ENCODE assay signal across 9 mouse cellular contexts in genomic region chr11:99143123-99144082, GRCm38 (mm10). TPM values are rescaled to one million over a fixed set of nuclear protein-coding genes. Genes with fewer than 3 reads are reported as not detected.
A peak's percentile ranks its signal among the peaks of the same experiment; 100 is the strongest.
DNase-seq lines count a peak whose midpoint lies in the region; ATAC-seq and TF ChIP-seq lines count a peak whose summit lies in the region.
"Had no signal": no experiment of that assay in that cellular context is flagged by ENCODE, and none has a peak within 500 bp of the region (broad histone marks: within the 10 kb centered on the region; RNA-seq: fewer than 3 reads in every experiment).

No protein-coding gene starts in this region.

- H3K9me3 ChIP-seq in lung, embryonic 15.5 days, result no peaks in the 10 kb centered on the region
- H3K9me3 ChIP-seq in embryonic facial prominence, embryonic 11.5 days (replicated peaks; ENCODE audit: control insufficient read depth, low read length), result no peaks in the 10 kb centered on the region

- H3K9ac ChIP-seq in lung, embryonic 15.5 days, result no peak overlapping the region
- no peak overlapping the region for H3K9ac ChIP-seq in embryonic facial prominence, embryonic 11.5 days (replicated peaks; ENCODE audit: low read length)

- peaks cover 61% of the 10 kb centered on the region for H3K4me1 ChIP-seq in lung, embryonic 15.5 days
- H3K4me1 ChIP-seq in embryonic facial prominence, embryonic 11.5 days (ENCODE audit: control insufficient read depth, insufficient read depth, low read length), result peaks cover 10% of the 10 kb centered on the region
- peaks cover 71% of the 10 kb centered on the region for H3K4me1 ChIP-seq in thymus, adult 2 months (replicated peaks; ENCODE audit: control insufficient read depth, insufficient read depth, low read length)

- H3K36me3 ChIP-seq in lung, embryonic 15.5 days, result no peaks in the 10 kb centered on the region
- no peaks in the 10 kb centered on the region for H3K36me3 ChIP-seq in embryonic facial prominence, embryonic 11.5 days (replicated peaks; ENCODE audit: control insufficient read depth, insufficient read depth, low read depth, low read length)
- H3K36me3 ChIP-seq in thymus, adult 2 months (ENCODE audit: control insufficient read depth, insufficient read depth, low read length), result 0 out of 2 replicates have a peak, but pooled peaks cover 4% of the 10 kb centered on the region

- peak overlapping the region; percentile 37; the same call in 1 of the 2 replicates for H3K27ac ChIP-seq in lung, embryonic 15.5 days
- peak overlapping the region; percentile 5; the same call in 1 of the 2 replicates for H3K27ac ChIP-seq in embryonic facial prominence, embryonic 11.5 days (replicated peaks; ENCODE audit: low read depth, low read length)
- H3K27ac ChIP-seq in thymus, adult 2 months (ENCODE audit: control insufficient read depth, insufficient read depth, low read length), result peak overlapping the region; percentile 65

- WGBS in lung, embryonic 15.5 days, result 59% methylated on average over 16 of the region's 16 CpGs
- 47% methylated on average over 16 of the region's 16 CpGs for WGBS in embryonic facial prominence, embryonic 11.5 days
- WGBS in thymus, adult 2 months, result 32% methylated on average over 16 of the region's 16 CpGs

- ATAC-seq in lung, embryonic 15.5 days (ENCODE audit: borderline replicate concordance, extremely low read depth, low FRiP score, low TSS enrichment), result no peak
- no peak for ATAC-seq in embryonic facial prominence, embryonic 11.5 days (replicated peaks; ENCODE audit: insufficient number of reproducible peaks, low FRiP score, low TSS enrichment, low read depth)
- ATAC-seq: midbrain, embryonic 16.5 days had no signal

- TF ChIP-seq POLR2A in thymus, adult 2 months (IDR thresholded peaks at IDR 0.05; ENCODE audit: control insufficient read depth, extremely low read depth, insufficient read depth, low read length, poor library complexity), result no peak

- TF ChIP-seq CTCF in thymus, adult 2 months (IDR thresholded peaks at IDR 0.05; ENCODE audit: borderline replicate concordance, control insufficient read depth, extremely low read depth, insufficient read depth, low read length, poor library complexity), result no peak

- no peaks in the 10 kb centered on the region for H3K27me3 ChIP-seq in lung, embryonic 15.5 days
- H3K27me3 ChIP-seq in embryonic facial prominence, embryonic 11.5 days (ENCODE audit: control insufficient read depth, insufficient read depth, low read length), result no peaks in the 10 kb centered on the region
- no peaks in the 10 kb centered on the region for H3K27me3 ChIP-seq in thymus, adult 2 months (ENCODE audit: control insufficient read depth, insufficient read depth, low read length)

- peak; percentile 84 for DNase-seq in heart, adult 11 months
- no peak for DNase-seq in heart, adult 9 months (ENCODE audit: low spot score in 2 of 2)
- DNase-seq in lung, postnatal 10 days, result no peak
- DNase-seq in embryonic facial prominence, embryonic 11.5 days (ENCODE audit: low spot score), result peak; percentile 67
- DNase-seq in thymus, adult 2 months, result peak; percentile 54
- DNase-seq in adrenal gland, postnatal 4 days (ENCODE audit: low spot score in 2 of 2), result no peak
- DNase-seq in ovary, postnatal 10 days (ENCODE audit: low spot score), result no peak

- no peak overlapping the region for H3K4me3 ChIP-seq in lung, embryonic 15.5 days
- H3K4me3 ChIP-seq in embryonic facial prominence, embryonic 11.5 days (ENCODE audit: low read depth, low read length), result no peak overlapping the region
- no peak overlapping the region for H3K4me3 ChIP-seq in thymus, adult 2 months (ENCODE audit: control insufficient read depth, insufficient read depth, low read length)

- no peak overlapping the region for H3K4me2 ChIP-seq in lung, embryonic 15.5 days
- no peak overlapping the region for H3K4me2 ChIP-seq in embryonic facial prominence, embryonic 11.5 days (ENCODE audit: low read depth, low read length)

RNA-seq across cellular contexts. Expression of gene Ccr7, which starts 11.5 kb away (rescaled TPM):
- 0.13 and 0.29 TPM in 2 replicates for polyA plus RNA-seq in lung, embryonic 15.5 days (2015; fragmentation: Nextera tagmentation; extraction: Ambion mirVana)
- 0.31 and 0.60 TPM in 2 replicates for polyA plus RNA-seq in embryonic facial prominence, embryonic 11.5 days (2014; fragmentation: Nextera tagmentation; extraction: Ambion mirVana)
- polyA plus RNA-seq in thymus, adult 2 months (2012; rRNA removed), result 202 and 240 TPM in 2 replicates
- total RNA-seq in adrenal gland, postnatal 4 days (2021), result under 1 TPM; 0.34 to 0.51 TPM

RNA-seq across cellular contexts. Expression of gene Tns4, which starts 54.3 kb away (rescaled TPM):
- polyA plus RNA-seq in lung, embryonic 15.5 days (2015; fragmentation: Nextera tagmentation; extraction: Ambion mirVana), result 0.21 and 0.42 TPM in 2 replicates
- polyA plus RNA-seq in embryonic facial prominence, embryonic 11.5 days (2014; fragmentation: Nextera tagmentation; extraction: Ambion mirVana), result 0.22 and 0.86 TPM in 2 replicates
- 5.2 and 7.5 TPM in 2 replicates for polyA plus RNA-seq in thymus, adult 2 months (2012; rRNA removed)
- total RNA-seq in adrenal gland, postnatal 4 days (2021), result under 1 TPM; 0.31 to 0.51 TPM

Comparison
In these comparisons a context has a peak if more than half of its experiments do, and no peak if none do; other contexts are left out.
1. DNase-seq: peak in heart, adult 11 months (single experiment), embryonic facial prominence, embryonic 11.5 days (single experiment) and thymus, adult 2 months (single experiment); none in heart, adult 9 months (0 of 2), lung, postnatal 10 days (single experiment), adrenal gland, postnatal 4 days (0 of 2) and ovary, postnatal 10 days (single experiment).
2. H3K27ac ChIP-seq: peak in every context shown above with its lines; median percentile 65 in thymus, adult 2 months; 37 in lung, embryonic 15.5 days; 5 in embryonic facial prominence, embryonic 11.5 days.
3. RNA of gene Ccr7, which starts 11.5 kb away (polyA plus RNA-seq): 202 to 240 TPM in thymus, adult 2 months; 0.31 to 0.60 TPM in embryonic facial prominence, embryonic 11.5 days and 0.13 to 0.29 TPM in lung, embryonic 15.5 days; every median in the first group is over 100 times any median in the second.